Mouse (Mus musculus): ENCODE results near the gene Nf1.

Gene Nf1

GRCm38 (mm10) chr11:79483392-79483791 lies 143.9 kb downstream of the Nf1 start:
- no peak for DNase-seq

- no peak for DNase-seq
Measured at GRCm38 (mm10) chr11:79483876-79484528, 144.5 kb downstream of the Nf1 start.

DNA sequence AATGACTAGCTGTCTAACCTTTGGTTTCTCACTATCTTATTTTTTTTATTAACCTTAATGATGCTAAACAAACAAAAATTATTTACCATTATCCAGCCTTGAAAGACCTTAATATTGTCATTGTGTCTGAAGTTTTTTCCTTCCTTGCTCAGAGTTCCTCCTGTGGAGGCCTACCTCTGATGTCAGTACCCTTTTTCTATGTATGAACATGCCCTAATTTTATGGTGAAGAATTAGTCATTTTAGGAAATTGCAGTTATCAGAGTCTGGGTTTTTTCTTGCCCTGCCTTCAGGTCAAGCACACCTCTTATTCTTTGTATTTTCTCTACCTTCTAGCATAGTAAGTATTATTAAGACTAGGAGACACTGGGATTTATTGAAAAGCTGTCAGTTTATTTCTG lies 145.2 kb downstream of the Nf1 start:
- DNase-seq, result no peak

- DNase-seq, result no peak
Measured at GRCm38 (mm10) chr11:79494976-79495800, 155.7 kb downstream of the Nf1 start.

GRCm38 (mm10) chr11:79502917-79503316 lies 163.4 kb downstream of the Nf1 start:
- DNase-seq, result no peak

DNA sequence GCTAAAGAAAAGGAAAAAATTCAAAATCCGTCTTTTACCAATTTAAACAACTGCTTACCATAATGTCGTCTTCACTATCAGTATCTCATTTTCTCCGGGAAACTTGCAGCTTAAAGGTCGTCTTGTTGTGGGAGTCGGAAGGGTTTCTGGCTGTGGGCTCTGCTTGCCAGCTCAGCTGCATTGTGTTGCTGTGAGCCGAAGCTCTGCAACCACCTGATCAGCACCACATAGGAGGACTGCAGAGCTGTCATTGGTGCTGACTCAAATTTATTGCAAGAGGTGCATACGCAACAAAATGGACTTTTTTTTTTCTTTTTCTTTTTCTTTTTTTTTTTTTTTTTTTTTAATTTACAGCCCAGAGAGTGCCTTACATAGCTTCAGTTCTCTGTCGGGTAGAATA lies 164.4 kb downstream of the Nf1 start, which contains the start of gene Omg:
Gene Omg, minus strand, starts transcription at position 240 of the 400 bp plus-strand sequence.
- peak; percentile 62 for DNase-seq

DNA sequence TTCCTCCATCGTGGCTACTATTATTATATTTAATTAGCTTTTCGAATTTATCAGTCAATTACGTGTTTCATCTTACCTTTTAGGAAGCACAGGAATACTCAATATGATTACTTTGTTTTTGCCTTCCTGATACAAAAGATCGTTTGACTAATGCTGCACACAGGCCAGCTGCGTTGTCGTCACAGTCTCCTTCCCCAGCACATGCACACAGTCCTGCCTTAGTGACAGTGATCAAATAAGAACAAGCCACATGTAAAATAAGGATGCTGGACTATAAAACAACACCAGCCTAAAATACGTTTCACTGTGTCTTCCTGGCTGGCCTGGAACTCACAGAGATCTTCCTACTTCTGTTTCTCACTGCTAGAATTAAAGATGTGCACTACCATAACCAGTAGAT lies 165.0 kb downstream of the Nf1 start:
- DNase-seq, result no peak

GRCm38 (mm10) chr11:79511970-79512369 lies 172.5 kb downstream of the Nf1 start:
- DNase-seq, result no peak

DNA sequence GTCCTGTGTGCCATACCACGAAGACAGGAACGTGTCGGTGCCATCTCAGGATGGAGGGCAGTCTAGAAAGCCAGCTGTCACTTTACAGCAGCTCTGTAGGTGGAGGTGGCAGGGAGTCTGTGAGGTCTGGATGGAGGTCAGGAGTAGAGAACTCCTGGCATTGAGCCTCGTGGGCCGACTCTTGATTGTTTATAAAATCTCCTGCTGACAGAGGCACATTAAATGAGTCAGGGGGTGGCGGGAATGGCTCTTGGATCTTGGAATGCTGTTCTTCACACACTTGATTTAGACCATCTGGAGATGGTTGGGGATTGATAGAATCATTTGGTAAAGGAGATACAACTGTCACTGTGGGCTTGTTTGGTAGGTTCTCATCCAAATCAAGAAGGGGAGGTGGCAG lies 175.8 kb downstream of the Nf1 start:
- DNase-seq, result no peak

GRCm38 (mm10) chr11:79515798-79516197 lies 176.3 kb downstream of the Nf1 start:
- DNase-seq, result no peak

- no peak for DNase-seq
Measured at GRCm38 (mm10) chr11:79519299-79519698, 179.8 kb downstream of the Nf1 start.

GRCm38 (mm10) chr11:79519878-79520291 lies 180.4 kb downstream of the Nf1 start:
- DNase-seq, result no peak

DNA sequence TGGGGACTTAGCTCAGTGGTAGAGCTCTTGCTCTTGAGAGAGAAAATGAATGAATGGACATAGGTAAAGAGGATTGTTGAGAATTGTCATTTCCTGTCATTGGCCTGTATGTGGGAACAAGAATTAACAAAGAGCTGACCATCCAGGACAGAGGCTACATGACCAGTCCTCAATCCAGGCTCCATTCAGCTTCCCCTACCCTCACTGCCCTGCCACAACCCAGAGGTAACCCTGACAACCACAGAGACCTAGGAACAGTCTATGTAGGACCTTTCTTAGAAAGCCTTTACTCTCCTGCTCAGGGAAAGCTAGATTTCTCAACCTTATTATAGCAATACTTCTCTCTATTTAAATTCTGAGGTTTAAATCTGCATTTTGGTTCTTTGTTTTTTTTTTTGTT lies 181.3 kb downstream of the Nf1 start:
- DNase-seq, result no peak

GRCm38 (mm10) chr11:79521930-79522329 lies 182.4 kb downstream of the Nf1 start:
- DNase-seq, result no peak

DNA sequence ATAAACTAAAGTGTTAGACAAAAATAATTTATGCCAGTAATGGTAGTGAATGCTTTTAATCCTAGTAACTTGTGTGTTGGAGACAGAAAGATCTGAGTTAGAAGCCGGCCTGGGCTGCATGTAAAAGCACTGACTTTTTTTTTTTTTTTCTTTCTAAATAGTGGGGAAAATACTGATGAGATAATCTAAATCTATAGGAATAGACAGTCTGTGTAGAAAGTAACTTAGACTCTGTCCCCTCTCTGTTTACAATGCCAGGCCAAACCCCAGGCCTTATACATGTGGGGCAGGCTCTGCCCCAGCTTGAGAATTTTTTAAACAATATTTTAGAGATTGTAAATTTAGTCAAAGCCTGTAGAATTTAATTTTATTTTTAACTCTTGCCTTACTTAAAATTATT lies 183.5 kb downstream of the Nf1 start:
- DNase-seq, result no peak

DNA sequence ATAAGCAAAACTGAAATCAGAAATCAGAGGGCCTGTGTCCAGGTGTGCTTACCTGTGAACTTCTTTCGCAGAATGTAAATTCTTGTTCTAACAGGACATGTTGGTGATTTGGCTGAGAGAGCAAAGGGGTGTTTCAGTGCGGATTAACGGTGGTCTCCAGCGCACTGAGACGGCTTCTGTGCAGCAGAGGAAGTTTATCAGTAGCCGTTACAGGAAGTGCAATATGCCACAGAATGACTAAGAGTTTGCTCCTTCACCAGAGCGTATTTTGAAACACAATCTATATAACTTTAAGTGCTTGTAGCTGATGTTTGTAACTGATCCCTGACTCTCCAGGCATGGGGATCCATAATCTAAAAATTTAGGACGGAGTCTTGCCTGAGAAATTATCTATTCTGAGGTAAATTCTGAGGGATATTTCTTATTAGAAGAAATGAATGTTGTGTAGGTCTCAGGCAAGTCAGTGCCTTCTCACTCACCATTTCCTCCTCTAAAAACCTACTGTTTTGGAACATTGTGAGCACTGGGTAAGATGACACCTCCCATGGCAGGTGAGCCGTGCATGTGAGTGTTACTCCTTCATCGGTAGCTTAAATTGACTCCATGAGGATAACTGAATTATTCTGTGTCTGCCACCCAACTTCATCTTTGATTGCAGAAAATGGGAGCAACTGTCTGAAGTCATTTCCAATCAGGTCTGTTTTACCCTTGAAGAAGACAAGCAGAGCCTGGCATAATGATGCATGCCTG lies 184.2 kb downstream of the Nf1 start, which contains the start of gene Evi2b:
Gene Evi2b, minus strand, starts transcription at position 203 of the 750 bp plus-strand sequence.
- DNase-seq, result no peak

DNA sequence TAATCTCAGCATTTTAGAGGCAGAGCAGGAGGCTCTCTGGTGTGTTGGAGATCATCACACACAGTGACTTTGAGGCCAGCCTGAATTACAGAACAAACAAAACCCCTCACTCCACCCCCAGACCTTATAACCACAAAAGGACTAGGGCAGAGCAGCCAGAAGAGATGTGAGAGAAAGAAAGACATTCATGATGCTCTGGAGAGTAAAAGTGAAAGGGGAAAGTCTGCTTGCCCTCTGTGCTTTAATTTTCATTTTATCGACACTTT lies 184.8 kb downstream of the Nf1 start:
- DNase-seq, result no peak

- DNase-seq, result no peak
Measured at GRCm38 (mm10) chr11:79526549-79526948, 187.1 kb downstream of the Nf1 start.

GRCm38 (mm10) chr11:79527015-79527738 lies 187.7 kb downstream of the Nf1 start:
- no peak for DNase-seq

DNA sequence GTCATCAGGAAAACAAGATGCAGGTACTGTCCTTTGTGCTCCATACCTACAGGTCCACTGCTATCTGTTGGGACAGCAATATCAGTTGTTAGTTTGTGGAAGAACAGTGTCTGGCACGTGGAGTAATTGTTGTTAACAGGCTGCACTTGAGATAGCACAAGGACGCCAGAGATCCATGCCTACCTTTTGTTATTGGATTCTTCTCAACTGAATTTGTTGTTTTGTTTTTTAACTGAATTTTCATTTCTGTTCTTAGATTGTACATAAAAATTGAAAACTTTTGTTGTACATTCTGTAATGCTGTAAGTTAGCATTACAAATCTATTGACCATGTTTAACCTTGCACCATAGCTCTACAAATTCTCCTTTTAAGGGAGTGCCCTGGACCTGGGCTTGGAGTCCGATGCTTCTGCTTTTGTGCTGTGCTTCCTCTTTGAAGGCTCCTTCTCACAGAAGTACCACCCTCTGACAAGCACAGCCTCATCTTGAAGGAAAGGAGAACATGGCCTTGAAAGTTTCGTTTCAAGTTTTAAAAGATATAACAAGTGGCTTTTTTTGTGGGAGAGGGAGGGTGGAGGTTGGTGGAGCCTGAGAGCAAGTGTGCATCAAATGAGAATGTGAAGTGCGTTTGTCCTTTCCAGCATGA lies 188.4 kb downstream of the Nf1 start:
- no peak for DNase-seq

DNA sequence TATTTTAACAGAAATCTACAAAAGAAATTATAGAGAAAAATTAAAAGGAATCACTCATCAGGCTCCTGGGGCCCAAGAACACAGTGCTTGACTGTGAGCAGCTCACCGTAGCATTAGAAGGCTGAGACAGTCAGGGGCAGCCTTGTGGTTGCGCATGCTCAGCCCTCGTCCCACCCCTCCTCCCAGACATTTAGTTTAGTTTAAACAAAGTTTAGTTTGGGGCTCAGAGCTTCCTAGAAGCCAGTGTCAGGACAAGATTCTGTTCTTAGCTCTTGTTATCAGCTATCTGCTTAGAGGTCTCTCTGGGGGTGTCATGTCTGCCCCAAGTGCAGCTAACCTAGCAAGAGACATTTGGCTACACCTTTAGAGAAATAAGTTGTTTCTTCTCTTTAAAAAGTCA lies 189.1 kb downstream of the Nf1 start:
- no peak for DNase-seq

- no peak for DNase-seq
Measured at GRCm38 (mm10) chr11:79529226-79529625, 189.7 kb downstream of the Nf1 start.

GRCm38 (mm10) chr11:79529736-79530135 lies 190.2 kb downstream of the Nf1 start:
- DNase-seq, result no peak

Measured in right cerebral cortex, postnatal 14 days (tissue).